Mouse (Mus musculus) megakaryocyte, embryonic 14.5 days (primary cell): ENCODE data around the gene Arhgap25.

Experiments used
- FLI1 ChIP-seq: IDR thresholded peaks from 2 replicates; pipeline ENCODE4 v1.6.1; 2012; ENCODE audit warnings: low read length, inconsistent platforms, mixed read lengths
- GATA1 ChIP-seq: IDR thresholded peaks from 3 replicates; pipeline ENCODE4 v1.6.1; 2012; ENCODE audit warnings: mixed read lengths, low read length, inconsistent platforms, borderline replicate concordance

DNA sequence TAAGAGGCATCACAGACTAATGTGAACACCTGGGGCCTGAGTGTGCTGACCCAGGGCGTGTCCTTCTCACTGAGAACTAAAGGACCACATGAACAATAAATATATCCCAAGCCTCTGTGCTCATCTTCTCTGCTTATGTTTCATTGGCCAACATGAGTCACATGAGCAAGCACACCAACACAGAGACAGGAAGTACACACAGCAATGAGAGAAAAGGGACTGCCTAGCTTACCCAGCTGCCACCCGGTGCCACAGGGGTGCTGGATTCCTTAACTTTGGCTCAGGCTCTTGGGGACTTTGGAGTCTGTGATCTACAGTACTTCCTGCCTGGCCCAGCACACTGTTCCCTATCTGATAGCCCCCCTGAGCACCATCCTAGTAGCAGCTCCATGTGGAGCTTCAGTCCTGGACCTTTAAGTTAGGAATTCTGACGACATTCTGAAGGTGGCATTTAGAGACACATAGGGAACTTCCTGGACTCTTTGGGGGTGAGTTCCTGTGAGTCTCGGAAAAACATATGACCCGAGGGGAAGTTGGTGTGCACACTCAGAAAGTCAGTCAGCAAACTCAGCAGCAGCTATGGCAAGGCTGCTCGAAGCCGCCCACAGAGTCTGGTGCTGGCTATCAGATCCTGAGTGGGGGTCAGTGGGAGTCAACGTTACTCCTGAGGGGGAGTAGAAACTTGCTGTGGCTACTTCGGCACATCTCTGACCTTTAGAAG, 2.0 kb upstream of the Arhgap25 start:
- TF ChIP-seq GATA1, result no peak
- no peak for TF ChIP-seq FLI1
